Mouse (Mus musculus) forebrain, embryonic 14.5 days (tissue): ENCODE measurements at regions not wholly inside any gene's neighbourhood (a gene's known extent, or its start where the extent isn't known, plus 50 kb on each side); places are given as distances from the start of the nearest gene placed in this dataset.
A peak's percentile ranks its signal among the peaks of the same experiment; 100 is the strongest.

ENCODE experiments used
- ATAC-seq: fragments of 200-750 bp; cut with Nextera tagmentation; 2 replicates; pipeline ENCODE4 v1.8.0; 2017; ENCODE audit warnings: mild to moderate bottlenecking, moderate library complexity
- DNase-seq: peaks from one replicate; pipeline ENCODE4 v3.0.0-alpha.2; 2015; ENCODE audit warnings: low spot score
- H3K27ac ChIP-seq: fragments of 300-500 bp; sonication (generic); 2 replicates; pipeline ENCODE4 v1.5.1; 2014; ENCODE audit warnings: low read depth, mild to moderate bottlenecking, control low read depth, low read length, moderate library complexity
- H3K27me3 ChIP-seq: fragments of 300-500 bp; sonication (generic); replicated peaks from 2 replicates; pipeline ENCODE4 v1.6.1; 2014; ENCODE audit warnings: low read length, control low read depth, mixed read lengths; ENCODE audit not compliant: control insufficient read depth, insufficient read depth
- H3K36me3 ChIP-seq: fragments of 300-500 bp; sonication (generic); 2 replicates; pipeline ENCODE4 v1.6.1; 2014; ENCODE audit warnings: low read length, control low read depth; ENCODE audit not compliant: control insufficient read depth, insufficient read depth
- H3K4me1 ChIP-seq: fragments of 300-500 bp; sonication (generic); 2 replicates; pipeline ENCODE4 v1.6.1; 2014; ENCODE audit warnings: antibody characterized with exemption, low read length, control low read depth; ENCODE audit not compliant: control insufficient read depth, insufficient read depth
- H3K4me2 ChIP-seq: fragments of 300-500 bp; sonication (generic); 2 replicates; pipeline ENCODE4 v1.6.1; 2014; ENCODE audit warnings: mild to moderate bottlenecking, control low read depth, low read length
- H3K4me3 ChIP-seq: fragments of 300-500 bp; sonication (generic); 2 replicates; pipeline ENCODE4 v1.5.1; 2014; ENCODE audit warnings: low read depth, low read length, control low read depth
- H3K9ac ChIP-seq: fragments of 300-500 bp; sonication (generic); 2 replicates; pipeline ENCODE4 v1.6.1; 2014; ENCODE audit warnings: mild to moderate bottlenecking, low read length, control low read depth, moderate library complexity
- H3K9me3 ChIP-seq: fragments of 300-500 bp; sonication (generic); replicated peaks from 2 replicates; pipeline ENCODE4 v1.6.1; 2016; ENCODE audit warnings: low read length, control low read depth, mixed read lengths; ENCODE audit not compliant: control insufficient read depth
- WGBS: fragments of 180-500 bp; shearing (Covaris S2); extraction: QIAGEN DNeasy Blood & Tissue Kit; methylation state at CpG from one replicate; pipeline ENCODE4 v1.1.7; 2014; 5-methylcytosine and 5-hydroxymethylcytosine counted together

DNA sequence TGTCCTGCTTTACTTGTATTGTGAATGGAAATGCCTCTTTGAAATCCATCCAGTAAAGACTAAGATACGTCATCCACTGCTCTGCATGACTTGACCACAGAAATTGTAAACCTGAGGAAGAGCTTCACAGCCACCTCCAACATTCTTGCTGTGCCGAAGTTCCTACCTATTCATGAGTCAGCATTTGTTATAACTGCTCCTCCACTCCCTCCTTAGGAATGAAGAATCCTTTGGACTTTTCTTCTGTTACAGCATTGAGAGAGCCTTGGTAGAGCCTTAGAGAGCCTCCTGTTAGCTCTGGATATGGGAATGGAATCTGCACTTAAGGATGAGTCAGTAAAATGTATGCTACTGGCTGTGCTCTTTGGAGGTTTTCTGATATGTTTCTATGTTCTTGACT, 750.5 kb upstream of the Gcfc2 start:
- no peaks in the 10 kb centered on the region for H3K9me3 ChIP-seq
- H3K27ac ChIP-seq = no peak overlapping the region
- no peak overlapping the region for H3K9ac ChIP-seq
- no peak for DNase-seq
- no peaks in the 10 kb centered on the region for H3K36me3 ChIP-seq
- 76% methylated on average over 2 of the region's 2 CpGs for WGBS
- no peak overlapping the region for H3K4me2 ChIP-seq
- ATAC-seq = no peak
- H3K4me1 ChIP-seq = no peaks in the 10 kb centered on the region
- no peaks in the 10 kb centered on the region for H3K27me3 ChIP-seq
- H3K4me3 ChIP-seq = no peak overlapping the region

DNA sequence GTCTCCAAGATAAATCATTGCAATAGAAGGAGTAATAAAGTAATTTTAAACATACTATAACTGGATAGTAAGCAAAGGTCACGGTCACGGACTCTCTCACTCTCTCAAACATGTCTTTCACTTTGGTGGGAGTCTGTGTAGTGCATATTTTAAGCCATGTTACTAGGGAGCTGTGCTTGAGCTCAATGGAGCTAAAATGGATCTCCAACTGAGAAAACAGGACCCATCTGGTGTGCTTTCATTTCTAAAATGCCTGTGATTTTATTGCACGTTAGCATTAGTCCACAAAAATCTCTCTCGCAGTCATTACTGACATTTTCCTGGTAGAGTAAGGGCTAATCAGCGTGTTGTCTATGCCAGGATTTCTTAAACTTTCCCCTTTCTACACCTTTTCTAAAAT, 733.3 kb upstream of the Gcfc2 start:
- ATAC-seq = no peak
- H3K36me3 ChIP-seq = no peaks in the 10 kb centered on the region
- no peaks in the 10 kb centered on the region for H3K27me3 ChIP-seq
- no peak overlapping the region for H3K4me3 ChIP-seq
- no peaks in the 10 kb centered on the region for H3K4me1 ChIP-seq
- H3K4me2 ChIP-seq = no peak overlapping the region
- no peak overlapping the region for H3K9ac ChIP-seq
- no peak for DNase-seq
- 80% methylated on average over 5 of the region's 5 CpGs for WGBS
- no peak overlapping the region for H3K27ac ChIP-seq
- no peaks in the 10 kb centered on the region for H3K9me3 ChIP-seq

DNA sequence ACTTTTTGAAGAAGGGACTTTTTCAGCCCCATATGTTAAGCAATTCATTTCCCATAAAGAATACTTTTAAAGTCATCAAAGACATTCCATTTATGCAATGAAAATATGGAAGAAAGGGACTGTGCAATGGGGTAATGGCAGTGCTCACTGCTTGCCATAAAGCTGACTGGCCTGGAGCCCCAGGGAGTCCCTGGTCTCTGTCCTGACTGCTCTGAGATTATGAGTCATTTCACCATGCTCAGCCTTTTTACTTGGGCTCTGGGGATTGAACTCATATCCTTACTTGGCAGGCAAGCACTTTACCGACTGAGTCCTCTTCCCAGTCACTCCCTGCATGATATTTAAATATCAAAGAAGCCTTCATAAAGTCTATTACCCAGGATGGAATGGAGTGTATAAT, 712.9 kb upstream of the Gcfc2 start:
- H3K4me2 ChIP-seq = no peak overlapping the region
- H3K36me3 ChIP-seq = no peaks in the 10 kb centered on the region
- ATAC-seq = no peak
- no peak overlapping the region for H3K4me3 ChIP-seq
- no peak for DNase-seq
- no peaks in the 10 kb centered on the region for H3K4me1 ChIP-seq
- H3K9ac ChIP-seq = no peak overlapping the region
- H3K27ac ChIP-seq = no peak overlapping the region
- no peaks in the 10 kb centered on the region for H3K27me3 ChIP-seq
- 51% methylated on average over 1 of the region's 1 CpGs for WGBS
- no peaks in the 10 kb centered on the region for H3K9me3 ChIP-seq

DNA sequence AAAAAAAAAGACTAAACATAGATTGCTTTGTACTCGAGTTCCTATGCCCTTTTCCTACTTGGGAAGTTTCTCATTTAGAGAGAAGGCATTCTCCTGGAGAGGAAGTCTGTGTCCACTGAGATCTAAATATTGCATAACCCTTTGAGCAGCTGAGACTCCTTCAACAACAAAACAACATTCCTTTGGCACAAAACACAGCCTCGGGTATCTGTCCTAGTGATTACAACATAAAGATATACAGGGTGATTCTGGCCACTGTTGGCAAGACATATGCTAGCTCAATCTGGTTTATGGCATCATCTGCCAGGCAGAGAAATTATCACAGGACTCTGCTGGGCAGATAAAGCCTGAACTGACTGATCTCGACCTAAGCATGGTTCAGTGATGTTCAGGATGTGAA, 692.7 kb upstream of the Gcfc2 start:
- Histone ChIP-seq H3K9ac (no peak overlapping the region), H3K9me3 (no peaks in the 10 kb centered on the region), H3K4me1 (no peaks in the 10 kb centered on the region), H3K4me3 (no peak overlapping the region), H3K27ac (no peak overlapping the region), H3K27me3 (no peaks in the 10 kb centered on the region), H3K4me2 (no peak overlapping the region), H3K36me3 (no peaks in the 10 kb centered on the region)
- DNase-seq = no peak
- WGBS = 67% methylated on average over 3 of the region's 3 CpGs
- no peak for ATAC-seq

DNA sequence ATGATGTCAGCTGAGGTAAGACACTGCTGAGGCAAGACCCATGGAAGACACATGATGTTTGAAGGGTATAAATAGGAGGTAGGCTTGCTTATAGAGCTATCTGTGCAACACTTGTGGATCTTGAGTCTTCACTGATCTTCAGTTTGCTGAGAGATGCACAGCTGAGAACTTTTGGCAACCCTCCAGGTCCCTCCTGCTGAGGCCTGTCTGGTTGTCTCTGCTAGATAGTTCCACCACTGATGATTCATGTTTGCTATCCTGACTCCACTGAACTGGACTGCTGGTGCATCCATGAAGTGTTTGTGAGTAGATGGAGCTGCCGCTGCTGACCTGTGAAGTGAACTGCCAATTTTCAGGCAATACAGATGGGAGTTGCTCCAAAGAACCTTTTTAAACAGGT, 663.6 kb upstream of the Gcfc2 start:
- DNase-seq = peak; percentile 9
- WGBS = 86% methylated on average over 1 of the region's 1 CpGs
- no peak for ATAC-seq

More for the DNA sequence above, 663.6 kb upstream of the Gcfc2 start:
- Histone ChIP-seq H3K4me1 (no peaks in the 10 kb centered on the region), H3K27me3 (no peaks in the 10 kb centered on the region), H3K9me3 (no peaks in the 10 kb centered on the region), H3K4me3 (no peak overlapping the region), H3K9ac (no peak overlapping the region), H3K27ac (no peak overlapping the region), H3K36me3 (no peaks in the 10 kb centered on the region), H3K4me2 (no peak overlapping the region)
